Mouse (Mus musculus) kidney, embryonic 15.5 days (tissue): ENCODE measurements at regions not wholly inside any gene's neighbourhood (a gene's known extent, or its start where the extent isn't known, plus 50 kb on each side); places are given as distances from the start of the nearest gene placed in this dataset.

ENCODE experiments used
- ATAC-seq: fragments of 200-750 bp; cut with Nextera tagmentation; replicated peaks from 2 replicates; pipeline ENCODE4 v1.8.0; 2017; ENCODE audit warnings: moderate TSS enrichment; ENCODE audit not compliant: low FRiP score
- H3K27ac ChIP-seq: fragments of 300-500 bp; sonication (generic); 2 replicates; pipeline ENCODE4 v1.5.1; 2015; ENCODE audit warnings: mild to moderate bottlenecking, inconsistent platforms
- H3K27me3 ChIP-seq: fragments of 300-500 bp; sonication (generic); 2 replicates; pipeline ENCODE4 v1.6.1; 2015; ENCODE audit warnings: inconsistent platforms
- H3K36me3 ChIP-seq: fragments of 300-500 bp; sonication (generic); 2 replicates; pipeline ENCODE4 v1.6.1; 2015; ENCODE audit warnings: inconsistent platforms
- H3K4me1 ChIP-seq: fragments of 300-500 bp; sonication (generic); 2 replicates; pipeline ENCODE4 v1.6.1; 2015; ENCODE audit warnings: inconsistent platforms
- H3K4me2 ChIP-seq: fragments of 300-500 bp; sonication (generic); 2 replicates; pipeline ENCODE4 v1.6.1; 2015; ENCODE audit warnings: moderate library complexity, mild to moderate bottlenecking, inconsistent platforms
- H3K4me3 ChIP-seq: fragments of 300-500 bp; sonication (generic); replicated peaks from 2 replicates; pipeline ENCODE4 v1.5.1; 2015; ENCODE audit warnings: mild to moderate bottlenecking, inconsistent platforms
- H3K9ac ChIP-seq: fragments of 300-500 bp; sonication (generic); 2 replicates; pipeline ENCODE4 v1.6.1; 2015; ENCODE audit warnings: mild to moderate bottlenecking, inconsistent platforms
- H3K9me3 ChIP-seq: fragments of 300-500 bp; sonication (generic); replicated peaks from 2 replicates; pipeline ENCODE4 v1.6.1; 2016; ENCODE audit warnings: inconsistent platforms
- WGBS: fragments of 180-500 bp; shearing (Covaris S2); methylation state at CpG from one replicate; pipeline ENCODE4 v1.1.7; 2015; ENCODE audit warnings: mixed read lengths; 5-methylcytosine and 5-hydroxymethylcytosine counted together

DNA sequence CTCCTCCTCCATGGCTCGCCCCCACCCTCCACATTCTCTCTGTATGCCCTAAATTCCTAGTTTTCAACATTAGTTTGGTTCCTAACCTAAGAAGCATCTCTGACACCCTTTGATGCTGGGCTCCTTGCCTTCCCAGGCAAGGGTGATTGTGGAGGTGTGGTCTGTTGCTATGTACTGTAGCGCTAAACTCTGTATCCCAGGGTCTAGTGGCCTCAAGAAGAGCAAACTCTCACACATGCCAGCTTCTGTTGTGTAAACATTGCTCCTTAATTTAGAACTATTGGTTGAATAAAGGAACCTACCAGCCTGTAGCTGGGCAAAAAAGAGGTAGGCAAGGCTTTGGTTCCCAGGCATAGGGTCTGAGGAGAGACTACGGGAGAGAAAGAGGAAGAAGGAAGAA lies 140.6 kb downstream of the Kcnk1 start:
- Histone ChIP-seq H3K27ac (no peak overlapping the region), H3K36me3 (no peaks in the 10 kb centered on the region), H3K4me2 (no peak overlapping the region), H3K4me3 (no peak overlapping the region), H3K4me1 (peaks cover 20% of the 10 kb centered on the region), H3K9me3 (no peaks in the 10 kb centered on the region), H3K27me3 (peaks cover 31% of the 10 kb centered on the region), H3K9ac (no peak overlapping the region)
- 81% methylated on average over 3 of the region's 3 CpGs for WGBS
- ATAC-seq, result no peak

GRCm38 (mm10) chr8:126136946-126137345 lies 142.0 kb downstream of the Kcnk1 start:
- peaks cover 20% of the 10 kb centered on the region for H3K4me1 ChIP-seq
- ATAC-seq, result no peak
- no peaks in the 10 kb centered on the region for H3K36me3 ChIP-seq
- no peak overlapping the region for H3K4me3 ChIP-seq
- H3K27ac ChIP-seq, result no peak overlapping the region
- H3K9ac ChIP-seq, result no peak overlapping the region
- H3K27me3 ChIP-seq, result peaks cover 39% of the 10 kb centered on the region
- H3K9me3 ChIP-seq, result no peaks in the 10 kb centered on the region
- WGBS, result 90% methylated on average over 3 of the region's 3 CpGs
- H3K4me2 ChIP-seq, result no peak overlapping the region

DNA sequence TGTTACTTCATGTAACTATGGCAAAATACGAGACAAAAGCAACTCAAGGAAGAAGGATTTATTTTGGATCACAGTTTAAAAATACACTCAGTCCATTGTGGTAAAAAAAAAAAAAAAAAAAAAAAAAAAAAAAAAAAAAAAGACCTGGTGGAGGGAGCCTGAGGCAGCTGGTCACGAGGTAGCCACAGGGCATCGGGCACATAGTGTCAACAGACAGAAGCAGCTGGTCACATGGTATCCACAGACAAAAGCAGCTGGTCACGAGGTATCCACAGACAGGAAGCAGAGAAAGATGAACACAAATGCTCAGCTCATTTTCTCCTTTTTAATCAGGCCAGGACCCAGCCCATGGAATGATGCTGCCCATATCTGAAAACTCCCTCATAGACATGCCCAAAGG lies 142.5 kb downstream of the Kcnk1 start:
- Histone ChIP-seq H3K9ac (no peak overlapping the region), H3K4me3 (no peak overlapping the region), H3K36me3 (no peaks in the 10 kb centered on the region), H3K4me2 (no peak overlapping the region), H3K27ac (no peak overlapping the region), H3K9me3 (no peaks in the 10 kb centered on the region), H3K4me1 (peaks cover 20% of the 10 kb centered on the region), H3K27me3 (peaks cover 39% of the 10 kb centered on the region)
- ATAC-seq, result no peak
- 78% methylated on average over 4 of the region's 4 CpGs for WGBS

DNA sequence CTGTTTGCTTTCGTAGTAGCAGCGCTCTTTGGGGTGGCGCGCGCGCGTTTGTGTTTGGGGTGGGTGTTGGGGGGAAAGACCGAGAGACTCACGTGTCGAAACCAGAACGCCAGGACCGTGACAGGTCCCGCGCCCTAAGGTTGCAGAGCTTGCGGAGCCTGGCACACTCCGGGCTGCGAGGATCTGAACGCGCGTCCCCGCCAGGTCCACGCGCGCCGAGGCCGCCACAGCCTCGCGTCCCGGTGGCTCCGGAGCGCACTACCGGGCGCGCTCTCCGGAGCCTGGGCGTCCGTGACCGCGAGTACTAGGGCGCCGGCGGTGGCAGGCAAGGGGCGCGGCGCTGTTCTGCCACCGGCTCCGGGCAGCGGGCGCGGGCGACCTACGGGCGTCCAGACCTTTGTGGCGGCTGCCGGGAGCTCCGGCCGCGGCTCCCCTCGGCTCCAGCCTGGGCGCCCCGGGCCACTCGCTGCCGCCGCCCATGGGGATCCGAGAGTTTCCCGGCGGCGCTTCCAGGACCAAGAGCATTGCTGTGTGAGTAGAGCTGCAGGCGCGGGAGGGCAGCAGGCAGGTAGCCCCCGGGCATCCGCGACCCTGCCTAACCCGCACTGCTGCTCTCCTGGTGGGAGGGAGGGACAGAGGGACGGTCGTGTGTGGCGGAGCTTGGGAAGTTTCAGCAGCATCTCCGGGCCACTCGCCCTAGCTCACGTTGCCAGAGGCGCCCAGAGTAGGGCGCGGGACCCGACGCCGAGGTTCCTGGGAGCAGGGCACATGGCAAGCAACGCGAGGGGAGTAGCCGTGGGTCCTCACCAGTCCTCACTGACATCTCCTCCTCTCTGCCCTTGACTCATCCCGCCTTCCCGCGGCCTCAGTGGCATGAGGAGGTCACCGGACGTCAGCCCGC lies 143.9 kb downstream of the Kcnk1 start:
- H3K9ac ChIP-seq, result peak overlapping the region; percentile 46
- ATAC-seq, result peak; percentile 69; the same call in 1 of the 2 replicates
- H3K4me1 ChIP-seq, result peaks cover 20% of the 10 kb centered on the region
- no peak overlapping the region for H3K27ac ChIP-seq
- no peaks in the 10 kb centered on the region for H3K9me3 ChIP-seq
- H3K4me3 ChIP-seq, result peak overlapping the region; percentile 58
- peaks cover 39% of the 10 kb centered on the region for H3K27me3 ChIP-seq
- H3K36me3 ChIP-seq, result no peaks in the 10 kb centered on the region
- peak overlapping the region; percentile 95 for H3K4me2 ChIP-seq
- under 1% methylated on average over 83 of the region's 95 CpGs for WGBS

GRCm38 (mm10) chr8:126139546-126139870 lies 144.5 kb downstream of the Kcnk1 start:
- Histone ChIP-seq H3K27me3 (peaks cover 39% of the 10 kb centered on the region), H3K4me2 (peak overlapping the region; percentile 95), H3K36me3 (no peaks in the 10 kb centered on the region), H3K9me3 (no peaks in the 10 kb centered on the region), H3K4me1 (peaks cover 20% of the 10 kb centered on the region), H3K9ac (0 out of 2 replicates have a peak overlapping the region, but pooled peaks have one; percentile 46), H3K4me3 (peak overlapping the region; percentile 58), H3K27ac (no peak overlapping the region)
- WGBS, result 16% methylated on average over 11 of the region's 11 CpGs
- ATAC-seq, result peak; percentile 9; the same call in 1 of the 2 replicates

DNA sequence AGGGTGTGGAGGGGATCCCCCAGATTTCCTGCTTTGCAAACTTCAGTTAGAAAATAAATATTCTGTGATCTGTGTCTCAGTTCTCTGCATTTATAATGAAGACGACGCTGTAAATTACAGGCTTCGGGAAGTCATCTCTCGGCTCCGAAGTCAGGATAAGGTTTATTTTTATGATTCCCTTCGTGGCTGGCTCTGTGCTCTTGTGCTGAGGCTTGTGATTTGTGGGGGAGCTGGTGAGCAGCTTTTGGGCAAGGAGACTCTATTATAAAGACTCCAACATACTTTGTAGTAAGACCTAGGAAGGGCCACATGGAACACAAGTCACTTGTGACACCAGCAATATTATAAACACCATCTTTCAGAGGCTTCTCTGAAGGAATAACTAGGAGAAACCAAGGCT lies 146.0 kb downstream of the Kcnk1 start:
- Histone ChIP-seq H3K4me1 (peaks cover 17% of the 10 kb centered on the region), H3K4me3 (no peak overlapping the region), H3K27ac (no peak overlapping the region), H3K9me3 (no peaks in the 10 kb centered on the region), H3K27me3 (peaks cover 39% of the 10 kb centered on the region), H3K9ac (no peak overlapping the region), H3K36me3 (no peaks in the 10 kb centered on the region), H3K4me2 (no peak overlapping the region)
- no peak for ATAC-seq
- 67% methylated on average over 6 of the region's 6 CpGs for WGBS

DNA sequence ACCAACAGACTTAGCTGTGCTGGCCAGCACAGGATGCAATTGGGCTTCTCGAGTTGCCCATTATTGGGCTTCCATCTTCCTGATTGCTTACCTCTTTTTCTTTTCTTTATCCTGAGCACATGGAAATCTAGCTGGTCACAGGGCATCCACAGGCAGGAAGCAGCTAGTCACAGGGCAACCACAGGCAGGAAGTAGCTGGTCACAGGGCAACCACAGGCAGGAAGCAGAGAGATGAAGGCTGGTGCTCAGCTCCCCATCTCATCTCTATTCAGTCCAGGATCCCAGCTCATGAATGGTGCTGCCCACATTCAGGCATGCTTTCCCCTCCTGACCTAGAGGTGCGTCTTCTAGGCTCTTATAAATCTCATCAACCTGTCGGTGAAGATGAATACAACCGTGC lies 146.8 kb upstream of the Slc35f3 start:
- H3K4me3 ChIP-seq, result no peak overlapping the region
- no peak overlapping the region for H3K27ac ChIP-seq

GRCm38 (mm10) chr8:126153955-126154354 lies 144.4 kb upstream of the Slc35f3 start:
- Histone ChIP-seq H3K27ac (no peak overlapping the region), H3K9ac (no peak overlapping the region), H3K27me3 (no peaks in the 10 kb centered on the region), H3K4me1 (0 out of 2 replicates have a peak, but pooled peaks cover 6% of the 10 kb centered on the region), H3K9me3 (no peaks in the 10 kb centered on the region), H3K36me3 (no peaks in the 10 kb centered on the region), H3K4me2 (no peak overlapping the region), H3K4me3 (no peak overlapping the region)
- WGBS, result 60% methylated on average over 1 of the region's 1 CpGs
- no peak for ATAC-seq

More for the DNA sequence above, 146.8 kb upstream of the Slc35f3 start:
- H3K9ac ChIP-seq, result no peak overlapping the region
- H3K4me1 ChIP-seq, result 0 out of 2 replicates have a peak, but pooled peaks cover 6% of the 10 kb centered on the region
- H3K36me3 ChIP-seq, result no peaks in the 10 kb centered on the region
- no peaks in the 10 kb centered on the region for H3K27me3 ChIP-seq
- H3K9me3 ChIP-seq, result no peaks in the 10 kb centered on the region
- ATAC-seq, result no peak
- 67% methylated on average over 4 of the region's 4 CpGs for WGBS
- H3K4me2 ChIP-seq, result no peak overlapping the region

- H3K9me3 ChIP-seq, result no peaks in the 10 kb centered on the region
- peaks cover 12% of the 10 kb centered on the region; the same call in 1 of the 2 replicates for H3K4me1 ChIP-seq
- H3K9ac ChIP-seq, result no peak overlapping the region
- no peak overlapping the region for H3K4me2 ChIP-seq
- no peaks in the 10 kb centered on the region for H3K36me3 ChIP-seq
- WGBS, result 77% methylated on average over 8 of the region's 8 CpGs
- H3K27ac ChIP-seq, result no peak overlapping the region
- no peaks in the 10 kb centered on the region for H3K27me3 ChIP-seq
- ATAC-seq, result no peak
- no peak overlapping the region for H3K4me3 ChIP-seq
Measured at GRCm38 (mm10) chr8:126157452-126158185, 140.7 kb upstream of the Slc35f3 start.

GRCm38 (mm10) chr8:126159485-126159884 lies 138.9 kb upstream of the Slc35f3 start:
- no peaks in the 10 kb centered on the region for H3K36me3 ChIP-seq
- H3K4me1 ChIP-seq, result peaks cover 13% of the 10 kb centered on the region; the same call in 1 of the 2 replicates
- H3K9ac ChIP-seq, result no peak overlapping the region
- no peaks in the 10 kb centered on the region for H3K9me3 ChIP-seq
- no peak overlapping the region for H3K4me3 ChIP-seq
- H3K4me2 ChIP-seq, result no peak overlapping the region
- no peak overlapping the region for H3K27ac ChIP-seq
- 98% methylated on average over 4 of the region's 4 CpGs for WGBS
- no peaks in the 10 kb centered on the region for H3K27me3 ChIP-seq
- ATAC-seq, result no peak

GRCm38 (mm10) chr8:126160356-126160975 lies 137.9 kb upstream of the Slc35f3 start:
- no peak overlapping the region for H3K4me2 ChIP-seq
- no peak for ATAC-seq
- H3K4me3 ChIP-seq, result no peak overlapping the region
- no peaks in the 10 kb centered on the region for H3K9me3 ChIP-seq
- H3K9ac ChIP-seq, result no peak overlapping the region
- WGBS, result 70% methylated on average over 9 of the region's 9 CpGs
- H3K27ac ChIP-seq, result no peak overlapping the region
- H3K4me1 ChIP-seq, result peaks cover 11% of the 10 kb centered on the region; the same call in 1 of the 2 replicates
- no peaks in the 10 kb centered on the region for H3K27me3 ChIP-seq
- no peaks in the 10 kb centered on the region for H3K36me3 ChIP-seq
